Mouse (Mus musculus) lung, postnatal 0 days (tissue): ENCODE measurements around the gene Mapk11.

Source experiments
- CTCF ChIP-seq: IDR thresholded peaks from 2 replicates; pipeline ENCODE4 v1.5.1; 2016; ENCODE audit warnings: antibody characterized with exemption, mild to moderate bottlenecking
- EP300 ChIP-seq: IDR thresholded peaks from 2 replicates; pipeline ENCODE4 v1.6.1; 2016; ENCODE audit warnings: antibody characterized with exemption, mild to moderate bottlenecking, control low read depth

DNA sequence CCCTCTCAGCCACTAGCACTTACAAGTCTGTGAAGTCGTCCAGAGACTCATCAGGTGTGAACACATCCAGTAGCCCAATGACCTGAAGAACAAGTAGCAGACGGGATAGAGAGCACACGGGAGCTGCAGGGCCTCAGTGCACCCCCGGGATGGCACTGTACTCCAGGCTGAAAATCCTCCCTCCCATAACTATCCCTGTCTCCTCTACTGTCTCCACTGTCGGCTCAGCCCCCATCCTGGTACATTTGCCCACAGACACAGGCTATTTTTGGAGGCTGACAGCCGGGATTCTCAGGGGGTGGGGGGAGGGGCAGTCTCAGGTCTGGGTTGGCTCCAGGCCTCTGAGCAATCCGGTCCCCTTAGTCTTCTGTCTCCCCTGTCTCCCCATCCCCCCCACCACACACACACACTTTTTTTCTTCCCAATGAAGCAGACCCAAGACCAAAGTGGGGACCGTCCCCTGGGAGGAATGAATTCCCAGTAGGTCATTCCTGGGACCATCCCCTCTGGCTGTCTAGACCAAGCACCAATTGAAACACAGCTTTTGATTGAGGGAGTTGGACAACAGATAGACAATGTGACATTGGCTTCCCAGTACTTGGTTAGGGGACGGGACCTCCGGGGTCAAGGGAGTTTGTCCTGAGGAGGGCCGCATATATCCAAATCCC, 11.9 kb downstream of the Mapk11 start:
- TF ChIP-seq EP300: no peak
- TF ChIP-seq CTCF: no peak
